Mouse (Mus musculus) frontal cortex, postnatal 25 days (tissue): ENCODE data around the gene Vash1.
A peak's percentile ranks its signal among the peaks of the same experiment; 100 is the strongest.

ENCODE experiments used
- DNase-seq, 2 experiments: peaks; one replicate each; pipeline ENCODE4 v3.0.0; 2022; ENCODE audit warnings: low spot score in 2 of 2

Gene Vash1

GRCm38 (mm10) chr12:86678591-86679545, at the start of gene Vash1:
Vash1 (plus strand) TSS chr12:86678700.
- peak in 1 of 2 experiments; percentile 66 for DNase-seq

GRCm38 (mm10) chr12:86628783-86629172, 49.7 kb upstream of the Vash1 start:
- no peak for DNase-seq

- peak in 1 of 2 experiments; percentile 23 for DNase-seq
Observed at GRCm38 (mm10) chr12:86641763-86642162, 36.7 kb upstream of the Vash1 start.

GRCm38 (mm10) chr12:86644512-86645273, 33.8 kb upstream of the Vash1 start:
- DNase-seq, result peak in 1 of 2 experiments; percentile 13

GRCm38 (mm10) chr12:86645494-86645893, 33.0 kb upstream of the Vash1 start:
- no peak for DNase-seq

GRCm38 (mm10) chr12:86646831-86647230, 31.7 kb upstream of the Vash1 start:
- no peak for DNase-seq

- DNase-seq, result no peak
Observed at GRCm38 (mm10) chr12:86647279-86647678, 31.2 kb upstream of the Vash1 start.

- DNase-seq, result no peak
Observed at GRCm38 (mm10) chr12:86647736-86648135, 30.8 kb upstream of the Vash1 start.

- DNase-seq, result no peak
Observed at GRCm38 (mm10) chr12:86648489-86648888, 30.0 kb upstream of the Vash1 start.

- no peak for DNase-seq
Observed at GRCm38 (mm10) chr12:86651301-86651860, 27.1 kb upstream of the Vash1 start.

GRCm38 (mm10) chr12:86652570-86653041, 25.9 kb upstream of the Vash1 start:
- DNase-seq, result peak; percentile 30 to 59

GRCm38 (mm10) chr12:86659447-86659968, 19.0 kb upstream of the Vash1 start:
- no peak for DNase-seq

- DNase-seq, result no peak
Observed at GRCm38 (mm10) chr12:86660466-86660865, 18.0 kb upstream of the Vash1 start.

- no peak for DNase-seq
Observed at GRCm38 (mm10) chr12:86665656-86666055, 12.8 kb upstream of the Vash1 start.

GRCm38 (mm10) chr12:86668404-86668803, 10.1 kb upstream of the Vash1 start:
- DNase-seq, result no peak

GRCm38 (mm10) chr12:86672105-86672504, 6.4 kb upstream of the Vash1 start:
- no peak for DNase-seq

GRCm38 (mm10) chr12:86672507-86672906, 6.0 kb upstream of the Vash1 start:
- no peak for DNase-seq

GRCm38 (mm10) chr12:86679546-86679930, 1.0 kb downstream of the Vash1 start:
- DNase-seq, result no peak

GRCm38 (mm10) chr12:86679991-86680491, 1.5 kb downstream of the Vash1 start:
- DNase-seq, result no peak

GRCm38 (mm10) chr12:86680591-86681193, 2.2 kb downstream of the Vash1 start:
- DNase-seq, result no peak

- no peak for DNase-seq
Observed at GRCm38 (mm10) chr12:86681626-86682025, 3.1 kb downstream of the Vash1 start.
